Mouse (Mus musculus): ENCODE measurements around the gene Plekhg4. TPM values are rescaled to one million over a fixed set of nuclear protein-coding genes. Genes with fewer than 3 reads are reported as not detected.

Plekhg4 gene
- total RNA-seq (2023): under 1 TPM; 0.49 to 0.50 TPM

DNA sequence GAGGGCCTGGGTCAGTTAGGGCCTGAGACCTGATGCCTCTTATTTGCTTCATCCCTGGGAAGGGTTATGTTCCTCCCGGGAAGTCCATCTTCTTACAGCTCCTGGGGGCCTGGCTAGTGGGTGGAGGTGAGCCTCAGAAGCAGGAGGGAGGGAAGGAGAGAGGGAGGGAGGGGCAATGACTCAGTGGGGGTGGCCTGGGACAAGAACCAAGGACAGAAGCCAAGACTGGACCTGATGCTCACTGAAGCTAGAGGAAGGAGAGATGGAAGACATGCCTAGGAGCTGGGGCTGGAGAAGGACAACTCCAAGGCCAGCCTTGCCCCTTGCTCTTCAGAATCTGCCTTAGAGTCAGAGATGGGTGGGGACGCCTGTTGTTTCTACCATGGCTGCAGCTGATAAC lies at the start of gene Plekhg4:
Gene Plekhg4 (plus strand): TSS at position 243 of the 400 bp plus-strand sequence.

GRCm38 (mm10) chr8:105326141-105326672 lies 46.9 kb upstream of the Plekhg4 start, which contains the start of the genes Lrrc29 and Tmem208:
TSS of gene Lrrc29 (minus strand) at chr8:105326278.
TSS of gene Tmem208 (plus strand) at chr8:105326354.

DNA sequence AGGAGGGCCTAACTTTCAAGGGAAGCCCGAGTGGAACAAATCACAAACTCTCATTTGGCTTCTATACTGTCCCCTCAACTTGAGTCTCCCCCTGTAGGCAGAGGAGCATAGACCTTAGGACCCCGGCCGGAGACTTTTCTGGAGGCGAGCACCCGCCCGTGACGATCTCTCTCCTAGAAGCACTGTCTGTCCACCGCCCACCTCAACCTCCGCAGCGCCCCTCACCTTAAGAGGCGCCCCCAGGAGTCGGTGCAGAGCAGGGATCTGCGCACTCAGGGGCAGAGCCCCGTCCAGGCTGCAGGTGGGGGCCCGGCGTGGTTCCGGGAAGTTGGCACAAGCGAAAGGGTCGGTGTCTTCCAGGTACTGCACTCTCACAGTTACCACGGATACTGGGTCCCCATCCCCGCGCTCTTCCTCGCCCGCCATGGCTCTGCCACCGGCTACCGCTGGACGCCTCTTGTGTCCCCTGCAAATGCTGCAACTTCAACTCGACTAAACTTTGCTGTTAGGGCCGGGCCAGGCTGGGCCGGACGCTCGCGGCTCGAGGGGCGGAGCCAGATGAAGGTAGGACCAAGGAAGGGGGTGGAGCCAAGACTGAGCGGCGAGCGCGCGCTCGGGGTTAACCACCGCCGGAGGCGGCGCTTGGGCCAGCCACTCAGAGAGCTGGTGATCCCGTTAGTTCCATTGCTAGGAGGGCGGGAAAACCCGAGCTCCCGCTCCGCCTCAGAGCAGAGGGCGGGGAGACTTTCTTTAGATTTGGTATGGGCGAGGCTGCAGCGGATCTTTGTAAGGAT lies 25.4 kb upstream of the Plekhg4 start, which contains the start of gene Fhod1:
Gene Fhod1 (minus strand): TSS at position 526 of the 794 bp plus-strand sequence.

DNA sequence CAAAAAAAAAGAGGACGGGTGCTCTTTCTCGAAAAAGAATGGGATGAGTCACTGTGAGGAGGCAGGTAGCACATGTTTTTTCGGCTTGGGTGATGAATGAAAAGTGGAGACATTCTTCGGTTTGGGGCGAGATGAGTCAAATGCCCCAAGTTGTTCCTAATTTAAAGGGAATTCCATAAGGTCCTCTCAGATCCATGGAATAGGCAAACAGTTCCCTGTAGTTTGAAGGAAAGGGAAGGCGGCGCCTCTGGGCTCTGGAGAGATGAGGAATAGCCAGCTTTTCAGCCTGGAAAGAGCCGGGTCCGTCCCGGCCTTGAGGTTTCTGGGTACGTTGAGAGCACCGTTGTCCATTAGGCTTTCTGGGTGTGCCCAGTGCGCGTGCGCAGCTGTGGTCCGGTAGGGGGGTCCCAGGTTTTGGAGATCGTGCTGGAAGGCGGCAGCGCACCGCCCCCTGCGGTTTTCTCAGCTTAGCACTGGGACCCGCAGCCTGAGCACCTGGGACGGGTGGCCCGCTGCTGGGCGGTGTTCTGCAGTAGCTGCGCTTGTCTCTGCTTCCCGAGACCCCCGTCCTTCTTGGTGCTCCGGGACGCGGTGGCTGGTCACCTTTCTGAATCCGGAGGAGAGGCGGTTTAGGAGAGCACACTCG lies 24.5 kb upstream of the Plekhg4 start, which contains the start of gene Slc9a5:
Gene Slc9a5 (plus strand): TSS at position 394 of the 646 bp plus-strand sequence.

GRCm38 (mm10) chr8:105413391-105413790 lies 40.3 kb downstream of the Plekhg4 start, which contains the start of the genes Kctd19 and Lrrc36:
TSS of gene Kctd19 (minus strand) at chr8:105413502.
TSS of gene Lrrc36 (plus strand) at chr8:105413571.

Other genes with a start within 250 kb of the Plekhg4 start
- gene Ces4a, start 241.5 kb upstream of the Plekhg4 start, total RNA-seq (2023): not detected
- gene Cbfb, start 202.6 kb upstream of the Plekhg4 start, total RNA-seq (2023): 10 to 100 TPM; 79.9 to 88.1 TPM
- gene D230025D16Rik, start 148.1 kb upstream of the Plekhg4 start, total RNA-seq (2023): 10 to 100 TPM; 44.9 to 46.8 TPM
- under 1 TPM; 0.21 to 0.42 TPM for gene B3gnt9, start 118.1 kb upstream of the Plekhg4 start, total RNA-seq (2023)
- gene Tradd, start 108.7 kb upstream of the Plekhg4 start, total RNA-seq (2023): 10 to 100 TPM; 24.2 to 28.7 TPM
- 1 to 10 TPM; 6.5 to 6.8 TPM for gene Fbxl8, start 108.6 kb upstream of the Plekhg4 start, total RNA-seq (2023)
- 1 to 10 TPM in 1 of 2 experiments, under 1 TPM in 1; 0.43 to 1.1 TPM for gene Hsf4, start 103.5 kb upstream of the Plekhg4 start, total RNA-seq (2023)
- gene Nol3, start 97.1 kb upstream of the Plekhg4 start, total RNA-seq (2023): not detected
- gene 4931428F04Rik, start 83.4 kb upstream of the Plekhg4 start, total RNA-seq (2023): 1 to 10 TPM; 1.5 to 3.4 TPM
- 1 to 10 TPM in 1 of 2 experiments, not detected in 1; 1.6 TPM for gene Exoc3l, start 77.2 kb upstream of the Plekhg4 start, total RNA-seq (2023)
- gene E2f4, start 75.6 kb upstream of the Plekhg4 start, total RNA-seq (2023): 10 to 100 TPM; 57.3 to 62.0 TPM
- gene Elmo3, start 67.7 kb upstream of the Plekhg4 start, total RNA-seq (2023): 1 to 10 TPM in 1 of 2 experiments, under 1 TPM in 1; 0.64 to 1.4 TPM
- 1 to 10 TPM; 3.6 to 4.0 TPM for gene Lrrc29, start 47.0 kb upstream of the Plekhg4 start, total RNA-seq (2023)
- gene Tmem208, start 46.9 kb upstream of the Plekhg4 start, total RNA-seq (2023): 10 to 100 TPM; 37.7 to 41.4 TPM
- gene Fhod1, start 25.3 kb upstream of the Plekhg4 start, total RNA-seq (2023): 100 to 1,000 TPM in 1 of 2 experiments, 10 to 100 TPM in 1; 97.1 to 105 TPM
- gene Slc9a5, start 24.4 kb upstream of the Plekhg4 start, total RNA-seq (2023): 1 to 10 TPM; 1.4 to 2.1 TPM
- 1 to 10 TPM; 1.3 to 1.7 TPM for gene Kctd19, start 40.2 kb downstream of the Plekhg4 start, total RNA-seq (2023)
- not detected for gene Lrrc36, start 40.3 kb downstream of the Plekhg4 start, total RNA-seq (2023)
- gene Tppp3, start 98.3 kb downstream of the Plekhg4 start, total RNA-seq (2023): 100 to 1,000 TPM; 330 to 336 TPM
- 1 to 10 TPM; 7.5 to 7.6 TPM for gene Zdhhc1, start 123.6 kb downstream of the Plekhg4 start, total RNA-seq (2023)
- not detected for gene Hsd11b2, start 145.5 kb downstream of the Plekhg4 start, total RNA-seq (2023)
- gene Atp6v0d1, start 192.8 kb downstream of the Plekhg4 start, total RNA-seq (2023): 100 to 1,000 TPM; 135 to 142 TPM
- 10 to 100 TPM; 19.8 to 19.9 TPM for gene Ripor1, start 232.0 kb downstream of the Plekhg4 start, total RNA-seq (2023)